Mouse (Mus musculus) ES-E14 (cell line): ENCODE data around the gene Egfr. TPM values are rescaled to one million over a fixed set of nuclear protein-coding genes. Genes with fewer than 3 reads are reported as not detected.

Experiments used
- DNase-seq: peaks from one replicate; pipeline ENCODE4 v3.0.0-alpha.2; 2013; ENCODE audit warnings: low read depth, low spot score
- H3K27ac ChIP-seq: 2 replicates; pipeline ENCODE4 v1.5.1; 2012; ENCODE audit warnings: low read depth, mild to moderate bottlenecking, low read length, moderate library complexity, mixed read lengths; ENCODE audit not compliant: poor library complexity, insufficient read depth, severe bottlenecking
- H3K36me3 ChIP-seq: 2 replicates; pipeline ENCODE4 v1.6.1; 2012; ENCODE audit warnings: mild to moderate bottlenecking, low read length, moderate library complexity, mixed read lengths; ENCODE audit not compliant: control insufficient read depth, poor library complexity, insufficient read depth, severe bottlenecking
- H3K4me1 ChIP-seq, 2 experiments: fragments of 150-350 bp in 1 of 2; sonication (generic) in 1 of 2; 2 replicates each; pipeline ENCODE4 v1.6.1; 2012; ENCODE audit warnings: low read length in 2 of 2, mild to moderate bottlenecking in 1 of 2, mixed read lengths in 1 of 2; ENCODE audit not compliant: control insufficient read depth in 2 of 2, insufficient read depth in 2 of 2, poor library complexity in 1 of 2
- H3K4me3 ChIP-seq, 2 experiments: fragments of 150-350 bp in 1 of 2; sonication (generic) in 1 of 2; 2 replicates each; pipeline ENCODE4 v1.5.1; 2012; ENCODE audit warnings: low read length in 2 of 2, low read depth in 1 of 2, mild to moderate bottlenecking in 1 of 2, mixed read lengths in 1 of 2; ENCODE audit not compliant: insufficient read depth in 1 of 2, poor library complexity in 1 of 2, severe bottlenecking in 1 of 2
- H3K9ac ChIP-seq: 2 replicates; pipeline ENCODE4 v1.6.1; 2012; ENCODE audit warnings: low read depth, mild to moderate bottlenecking, low read length, mixed read lengths; ENCODE audit not compliant: poor library complexity, insufficient read depth, severe bottlenecking
- H3K9me3 ChIP-seq: fragments of 150-350 bp; sonication (generic); 2 replicates; pipeline ENCODE4 v1.6.1; 2012; ENCODE audit warnings: low read depth, mild to moderate bottlenecking, low read length; ENCODE audit not compliant: control insufficient read depth, insufficient read depth
- CHD2 ChIP-seq: IDR thresholded peaks from 2 replicates; pipeline ENCODE4 v1.6.1; 2014; ENCODE audit warnings: mild to moderate bottlenecking, low read depth, low read length, inconsistent platforms
- HCFC1 ChIP-seq: IDR thresholded peaks from 2 replicates; pipeline ENCODE4 v1.6.1; 2012; ENCODE audit warnings: low read length, inconsistent platforms, borderline replicate concordance; ENCODE audit not compliant: insufficient read depth
- MAFK ChIP-seq: IDR thresholded peaks from 2 replicates; pipeline ENCODE4 v1.6.1; 2014; ENCODE audit warnings: mild to moderate bottlenecking, low read depth, low read length, inconsistent platforms; ENCODE audit not compliant: insufficient read depth
- ZC3H11A ChIP-seq: IDR thresholded peaks from 2 replicates; pipeline ENCODE4 v1.6.1; 2012; ENCODE audit warnings: low read depth, mild to moderate bottlenecking, inconsistent platforms, low read length, borderline replicate concordance
- ZNF384 ChIP-seq: IDR thresholded peaks from 2 replicates; pipeline ENCODE4 v1.6.1; 2012; ENCODE audit warnings: low read depth, low read length, inconsistent platforms
- in situ Hi-C, 2 experiments: fragments of 600-800 bp; cut with MboI; formaldehyde crosslinking; loops; one replicate each; pipeline ENCODE4 v1.15.1; 2025; ENCODE audit warnings: low sequenced_read_pairs in 2 of 2, inconsistent platforms in 1 of 2; ENCODE audit not compliant: unreplicated experiment in 2 of 2
- total RNA-seq: library from RNA; depleted of rRNA; stranded (reverse); fragments of 300-350 nt; gene quantifications from 2 replicates; pipeline ENCODE4 v1.2.3, GENCODE M21; 2012

Gene Egfr
- total RNA-seq, 1 experiment = 22.2 TPM

DNA sequence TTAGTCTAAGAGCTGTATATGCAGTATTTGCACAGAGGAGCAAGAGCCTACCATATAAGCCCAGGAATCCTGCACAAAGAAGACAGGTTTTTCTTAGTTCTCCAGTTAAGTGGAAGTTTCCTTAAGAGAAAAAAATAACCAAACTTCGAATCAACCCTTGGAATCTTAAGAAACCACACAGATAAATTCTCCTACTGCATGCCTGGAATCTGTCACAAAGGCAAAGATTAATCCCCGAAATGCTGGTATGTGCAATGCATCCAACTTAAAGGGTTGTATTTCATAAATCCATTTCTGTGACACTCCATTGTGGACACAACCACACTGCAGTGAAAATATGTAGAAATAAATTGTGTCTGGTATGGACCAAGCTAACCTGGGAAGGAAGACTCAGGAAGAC lies 102.1 kb downstream of the Egfr start:
- TF ChIP-seq MAFK (no peak), ZNF384 (no peak), ZC3H11A (no peak)
- no peak overlapping the region for H3K27ac ChIP-seq
- in situ Hi-C loops = no loop called here
- DNase-seq = no peak
- no peaks in the 10 kb centered on the region for H3K9me3 ChIP-seq
- no peak overlapping the region for H3K4me3 ChIP-seq
- no peaks in the 10 kb centered on the region for H3K36me3 ChIP-seq
- no peak overlapping the region for H3K9ac ChIP-seq
- H3K4me1 ChIP-seq = no peaks in the 10 kb centered on the region

DNA sequence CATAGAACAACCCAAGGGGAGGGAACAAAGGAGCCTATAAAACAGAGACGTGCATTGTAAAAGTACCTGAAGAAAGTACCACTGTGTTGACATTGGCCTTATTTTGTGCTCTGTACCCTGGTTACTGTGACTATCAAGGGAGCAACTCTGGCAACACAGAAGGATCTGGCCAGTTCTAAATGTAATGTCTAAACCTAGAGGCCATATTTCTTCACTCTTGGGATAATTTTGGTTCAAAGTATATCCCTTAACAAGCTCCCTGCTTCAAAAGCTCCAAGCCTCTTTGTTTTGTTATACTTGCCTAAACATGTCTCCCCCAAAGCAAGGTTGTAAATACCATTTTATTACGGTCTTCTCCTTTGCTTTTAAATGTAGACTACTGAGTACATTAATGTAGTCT lies 105.3 kb downstream of the Egfr start:
- H3K9me3 ChIP-seq = no peaks in the 10 kb centered on the region
- no peak for DNase-seq
- no peaks in the 10 kb centered on the region for H3K36me3 ChIP-seq
- TF ChIP-seq ZC3H11A = no peak
- no peak for TF ChIP-seq MAFK
- TF ChIP-seq HCFC1 = no peak
- H3K9ac ChIP-seq = no peak overlapping the region
- no peaks in the 10 kb centered on the region for H3K4me1 ChIP-seq
- H3K27ac ChIP-seq = no peak overlapping the region
- in situ Hi-C loops = no loop called here
- H3K4me3 ChIP-seq = no peak overlapping the region

- Histone ChIP-seq H3K4me1 (no peaks in the 10 kb centered on the region), H3K27ac (no peak overlapping the region), H3K36me3 (no peaks in the 10 kb centered on the region), H3K9me3 (no peaks in the 10 kb centered on the region), H3K4me3 (no peak overlapping the region), H3K9ac (no peak overlapping the region)
- TF ChIP-seq HCFC1 (no peak), ZNF384 (no peak), MAFK (no peak), CHD2 (no peak), ZC3H11A (no peak)
- no peak for DNase-seq
- in situ Hi-C loops = no loop called here
These were observed 109.0 kb downstream of the Egfr start for GRCm38 (mm10) chr11:16861037-16861436.

- no peak overlapping the region for H3K4me3 ChIP-seq
- H3K4me1 ChIP-seq = no peaks in the 10 kb centered on the region
- in situ Hi-C loops = no loop called here
- H3K9me3 ChIP-seq = no peaks in the 10 kb centered on the region
- DNase-seq = no peak
- no peaks in the 10 kb centered on the region for H3K36me3 ChIP-seq
- H3K9ac ChIP-seq = no peak overlapping the region
- no peak overlapping the region for H3K27ac ChIP-seq
- TF ChIP-seq ZC3H11A (no peak), CHD2 (no peak), HCFC1 (no peak), ZNF384 (no peak), MAFK (no peak)
These were observed 111.5 kb downstream of the Egfr start for GRCm38 (mm10) chr11:16863547-16863946.

DNA sequence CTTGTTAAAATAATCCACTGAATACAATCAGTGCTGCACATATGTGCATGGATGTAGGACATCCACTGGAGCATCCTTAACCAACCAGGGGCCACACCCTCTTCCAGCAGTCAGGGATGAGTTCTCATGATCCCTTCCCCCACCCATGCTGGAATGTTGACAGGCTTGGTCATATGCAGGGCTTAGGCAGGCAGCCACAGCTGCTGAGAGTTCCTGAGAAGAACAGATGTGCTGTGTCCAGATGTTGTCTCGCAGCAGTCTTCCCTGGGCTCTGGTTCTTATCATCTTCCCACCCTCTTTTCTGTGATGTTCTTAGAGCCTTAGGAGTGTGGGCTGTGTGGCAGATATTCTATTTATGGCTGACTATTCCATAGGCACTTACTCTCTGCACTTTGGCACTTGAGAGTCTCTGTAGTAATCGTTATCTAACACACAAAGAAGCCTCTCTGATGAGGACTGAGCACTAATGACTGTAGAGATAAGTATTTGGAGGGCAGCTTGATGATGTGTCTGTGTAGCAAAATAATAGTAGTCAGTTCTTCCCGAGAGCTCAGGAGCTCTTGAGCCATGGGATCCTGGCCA lies 113.1 kb downstream of the Egfr start:
- DNase-seq = no peak
- Histone ChIP-seq H3K4me3 (no peak overlapping the region), H3K27ac (no peak overlapping the region), H3K9me3 (no peaks in the 10 kb centered on the region), H3K4me1 (peaks cover 2 to 6% of the 10 kb centered on the region in 2 experiments; a peak in 1 of 4 replicates), H3K9ac (no peak overlapping the region), H3K36me3 (no peaks in the 10 kb centered on the region; the same call in 1 of the 2 replicates)
- in situ Hi-C loops = no loop called here
- TF ChIP-seq ZNF384 (no peak), ZC3H11A (no peak), CHD2 (no peak), HCFC1 (no peak)
